Mouse (Mus musculus): ENCODE results near the gene Usp2. TPM values are rescaled to one million over a fixed set of nuclear protein-coding genes. Genes with fewer than 3 reads are reported as not detected.

Usp2 gene
- total RNA-seq, 2 experiments from 2014 or later: 47.3 to 75.2 TPM

- DNase-seq: peak in 1 of 2 experiments; percentile 48
Observed at GRCm38 (mm10) chr9:44119948-44120465, 53.2 kb downstream of the Usp2 start.

- DNase-seq: peak in 1 of 2 experiments; percentile 34
Observed at GRCm38 (mm10) chr9:44124317-44124716, 57.5 kb downstream of the Usp2 start.

- DNase-seq: no peak
Observed at GRCm38 (mm10) chr9:44125026-44125425, 58.2 kb downstream of the Usp2 start.

- peak; percentile 87 to 89 for DNase-seq
Observed at GRCm38 (mm10) chr9:44125546-44126428, 59.0 kb downstream of the Usp2 start.

GRCm38 (mm10) chr9:44126746-44127145 is 59.9 kb downstream of the Usp2 start:
- DNase-seq: no peak

- DNase-seq: peak in 1 of 2 experiments; percentile 48
Observed at GRCm38 (mm10) chr9:44127351-44127801, 60.6 kb downstream of the Usp2 start.

- peak in 1 of 2 experiments; percentile 37 for DNase-seq
Observed at GRCm38 (mm10) chr9:44129633-44130032, 62.8 kb downstream of the Usp2 start.

GRCm38 (mm10) chr9:44130034-44130433 is 63.2 kb downstream of the Usp2 start:
- DNase-seq: peak; percentile 77 to 86

- DNase-seq: peak in 1 of 2 experiments; percentile 47
Observed at GRCm38 (mm10) chr9:44130581-44131275, 63.9 kb downstream of the Usp2 start.

GRCm38 (mm10) chr9:44131276-44131590 is 64.4 kb downstream of the Usp2 start:
- no peak for DNase-seq

GRCm38 (mm10) chr9:44132200-44132599 is 65.4 kb downstream of the Usp2 start:
- DNase-seq: no peak

- DNase-seq: peak in 1 of 2 experiments; percentile 15
Observed at GRCm38 (mm10) chr9:44133287-44133686, 66.5 kb downstream of the Usp2 start.

GRCm38 (mm10) chr9:44134101-44134850 is 67.5 kb downstream of the Usp2 start, which contains the start of gene Mcam:
Gene Mcam (plus strand): TSS chr9:44134469.
- DNase-seq: peak; percentile 84 to 87

- DNase-seq: peak; percentile 53 to 74
Observed at GRCm38 (mm10) chr9:44134851-44135730, 68.3 kb downstream of the Usp2 start.

GRCm38 (mm10) chr9:44135731-44136411 is 69.0 kb downstream of the Usp2 start:
- DNase-seq: no peak

- no peak for DNase-seq
Observed at GRCm38 (mm10) chr9:44137846-44138245, 71.0 kb downstream of the Usp2 start.

- no peak for DNase-seq
Observed at GRCm38 (mm10) chr9:44141951-44142350, 75.1 kb downstream of the Usp2 start.

GRCm38 (mm10) chr9:44143421-44143820 is 76.6 kb downstream of the Usp2 start:
- DNase-seq: no peak

- peak in 1 of 2 experiments; percentile 48 for DNase-seq
Observed at GRCm38 (mm10) chr9:44144023-44144717, 77.3 kb downstream of the Usp2 start.

- DNase-seq: no peak
Observed at GRCm38 (mm10) chr9:44144718-44145060, 77.9 kb downstream of the Usp2 start.
